Mouse (Mus musculus) activated CD4-positive, CD25-positive, alpha-beta regulatory T cell, adult 9 weeks (primary cell): ENCODE measurements around the gene Cdc37l1. TPM values are rescaled to one million over a fixed set of nuclear protein-coding genes. Genes with fewer than 3 reads are reported as not detected.

Experiments
- polyA plus RNA-seq: library from polyadenylated mRNA; unstranded; fragments of 100-300 nt; shearing (Covaris generic); gene quantifications from one replicate; pipeline ENCODE4 v1.2.1, GENCODE M21; 2017

Cdc37l1 gene
- polyA plus RNA-seq: 41.9 TPM

GRCm38 (mm10) chr19:28990194-28990589 is at the start of gene Cdc37l1:
Gene Cdc37l1, plus strand, starts transcription at chr19:28990352.

GRCm38 (mm10) chr19:28963842-28964551 is 26.2 kb upstream of the Cdc37l1 start, which contains the start of gene Plpp6:
Gene Plpp6, plus strand, starts transcription at chr19:28963953.

GRCm38 (mm10) chr19:28967652-28968051 is 22.5 kb upstream of the Cdc37l1 start, which contains the start of gene 4430402I18Rik:
Gene 4430402I18Rik, minus strand, starts transcription at chr19:28967800.

GRCm38 (mm10) chr19:29047334-29048170 is 57.4 kb downstream of the Cdc37l1 start, which contains the start of gene Ak3:
Gene Ak3, minus strand, starts transcription at chr19:29047961.

Other genes starting within 250 kb of the Cdc37l1 start
- gene Slc1a1, start 155.3 kb upstream of the Cdc37l1 start, polyA plus RNA-seq: 0.34 TPM
- gene Plpp6, start 26.4 kb upstream of the Cdc37l1 start, polyA plus RNA-seq: 0.84 TPM
- not detected for gene 4430402I18Rik, start 22.6 kb upstream of the Cdc37l1 start, polyA plus RNA-seq
- gene Ak3, start 57.6 kb downstream of the Cdc37l1 start, polyA plus RNA-seq: 19.9 TPM
- 55.5 TPM for gene Rcl1, start 111.0 kb downstream of the Cdc37l1 start, polyA plus RNA-seq